Mouse (Mus musculus): ENCODE results near the gene Saal1. TPM values are rescaled to one million over a fixed set of nuclear protein-coding genes. Genes with fewer than 3 reads are reported as not detected.
"Not testable (repeated sequence)": the region's sequence is repeated elsewhere in the genome, so short reads cannot be mapped to it uniquely, and the experiment has no call there.

The Saal1 gene
- total RNA-seq (2014; fragmentation: Nextera tagmentation) (19.2 and 19.7 TPM in 2 replicates), total RNA-seq (2017) (20.5 and 23.1 TPM in 2 replicates)

DNA sequence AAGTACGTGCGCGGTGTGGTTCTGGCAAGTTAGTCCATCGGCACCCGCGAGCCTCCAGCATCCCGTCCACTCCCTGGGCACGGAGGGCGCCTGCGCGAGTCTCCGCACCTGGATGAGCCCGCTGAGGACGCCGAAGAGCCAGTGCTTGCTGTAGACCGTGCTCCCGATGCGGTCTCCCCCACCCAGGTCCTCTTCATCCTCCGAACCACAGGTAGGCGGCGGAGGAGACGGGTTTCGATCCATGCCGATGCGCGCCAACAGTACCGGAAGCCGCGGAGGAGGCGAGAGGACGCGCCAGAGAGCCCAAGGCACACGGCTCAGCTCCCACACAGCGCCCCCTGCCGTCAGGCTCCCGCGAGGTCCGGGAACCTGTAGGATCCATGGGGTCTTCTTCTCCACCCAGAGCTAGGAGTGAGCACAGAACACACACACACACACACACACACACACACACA, at the start of gene Saal1:
Saal1 (minus strand) TSS at position 291 of the 455 bp plus-strand sequence.
- ATAC-seq (replicated peaks; ENCODE audit: low FRiP score, low TSS enrichment, poor library complexity, severe bottlenecking): peak; percentile 98

DNA sequence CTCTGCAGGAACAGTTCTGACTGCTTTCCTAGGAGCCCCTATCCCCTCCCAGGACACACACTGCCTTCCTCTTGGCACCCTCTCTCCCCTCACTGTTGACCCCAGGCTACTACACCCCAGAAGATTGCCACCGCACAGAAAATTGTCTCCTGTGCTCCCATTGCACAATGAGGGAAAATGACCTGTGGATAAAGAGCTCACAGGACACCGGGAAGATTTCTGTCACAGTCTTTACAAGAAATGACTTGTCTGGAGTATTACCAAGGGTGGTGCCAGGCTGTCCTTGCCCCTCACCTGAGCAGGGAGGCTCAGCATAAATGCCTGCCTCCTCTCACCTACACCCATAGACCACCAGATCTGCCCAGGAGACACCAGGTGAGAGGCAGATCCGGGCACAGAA, 41.0 kb upstream of the Saal1 start, which contains the start of gene Saa2:
Saa2 (plus strand) TSS at position 301 of the 400 bp plus-strand sequence.
- ATAC-seq (replicated peaks; ENCODE audit: low FRiP score, low TSS enrichment, poor library complexity, severe bottlenecking): no peak

DNA sequence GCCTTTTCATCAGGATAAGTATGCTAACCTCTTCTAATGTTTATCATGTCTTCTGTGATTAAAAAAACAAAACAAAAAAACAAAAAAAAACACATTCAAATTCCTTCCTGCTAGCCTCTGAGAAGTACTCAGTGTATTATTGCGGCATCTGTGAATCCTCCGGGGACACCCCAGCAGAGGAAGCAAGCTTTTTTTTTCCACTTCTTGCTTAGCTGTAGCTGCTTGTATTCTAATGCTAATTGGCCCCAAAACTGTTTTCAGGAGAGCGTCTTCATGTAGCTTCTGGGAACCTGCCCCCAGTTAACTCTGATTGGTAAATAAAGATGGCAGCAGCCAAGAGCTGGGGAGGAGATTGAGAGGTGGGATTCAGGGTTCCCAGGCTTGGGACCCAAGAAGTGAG, 38.0 kb upstream of the Saal1 start:
- ATAC-seq (replicated peaks; ENCODE audit: low FRiP score, low TSS enrichment, poor library complexity, severe bottlenecking): no peak

DNA sequence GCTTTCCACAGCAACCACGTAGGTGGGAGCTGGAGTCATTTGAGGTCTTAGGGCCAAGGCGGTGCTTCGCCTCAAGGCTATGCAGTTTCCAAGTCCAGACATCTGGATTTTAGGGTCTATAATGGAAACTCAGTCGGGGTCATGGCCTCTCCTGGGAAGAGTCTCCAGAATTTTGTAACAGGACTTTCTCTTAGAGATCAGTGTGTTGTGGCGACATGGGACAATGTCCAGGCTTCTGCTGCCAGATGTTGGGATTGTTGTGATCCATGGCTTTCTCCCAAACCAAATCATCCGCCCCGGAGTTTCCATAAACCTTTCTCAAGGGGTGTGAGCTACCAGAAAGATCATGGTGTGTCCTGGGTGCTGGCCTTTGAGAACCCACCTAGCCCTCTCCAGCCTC, 35.9 kb upstream of the Saal1 start:
- no peak for ATAC-seq (replicated peaks; ENCODE audit: low FRiP score, low TSS enrichment, poor library complexity, severe bottlenecking)

DNA sequence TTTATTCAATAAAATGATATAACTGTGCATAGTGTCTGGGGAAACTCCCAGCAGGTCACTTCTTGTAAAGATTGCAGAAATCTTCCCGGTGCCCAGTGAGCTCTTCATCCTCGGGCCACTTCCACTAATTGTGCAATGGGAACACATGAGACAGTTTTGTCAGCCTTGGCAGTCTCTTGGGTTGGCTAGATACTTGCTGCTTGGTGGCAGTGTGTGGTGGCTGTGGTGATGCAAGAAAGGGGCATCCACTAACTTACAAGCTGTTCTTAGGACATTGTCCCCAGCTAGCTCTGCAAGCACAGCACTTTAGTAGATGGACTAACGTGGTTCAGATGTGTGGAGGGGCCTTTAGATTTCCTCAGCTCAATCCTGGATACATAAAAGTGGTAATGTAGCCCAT, 35.3 kb upstream of the Saal1 start:
- no peak for ATAC-seq (replicated peaks; ENCODE audit: low FRiP score, low TSS enrichment, poor library complexity, severe bottlenecking)

DNA sequence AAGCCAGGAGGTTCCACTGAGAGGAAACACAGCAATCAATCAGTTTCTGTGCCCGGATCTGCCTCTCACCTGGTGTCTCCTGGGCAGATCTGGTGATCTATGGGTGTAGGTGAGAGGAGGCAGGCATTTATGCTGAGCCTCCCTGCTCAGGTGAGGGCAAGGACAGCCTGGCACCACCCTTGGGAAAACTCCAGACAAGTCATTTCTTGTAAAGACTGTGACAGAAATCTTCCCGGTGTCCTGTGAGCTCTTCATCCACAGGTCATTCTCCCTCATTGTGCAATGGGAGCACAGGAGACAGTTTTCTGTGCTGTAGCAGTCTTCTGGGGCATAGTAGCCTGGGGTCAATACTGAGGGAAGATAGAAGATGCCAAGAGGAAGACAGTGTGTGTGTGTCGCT, 32.4 kb upstream of the Saal1 start, which contains the start of gene Saa1:
Saa1 (minus strand) TSS at position 101 of the 400 bp plus-strand sequence.
- ATAC-seq (replicated peaks; ENCODE audit: low FRiP score, low TSS enrichment, poor library complexity, severe bottlenecking): not testable (repeated sequence)

DNA sequence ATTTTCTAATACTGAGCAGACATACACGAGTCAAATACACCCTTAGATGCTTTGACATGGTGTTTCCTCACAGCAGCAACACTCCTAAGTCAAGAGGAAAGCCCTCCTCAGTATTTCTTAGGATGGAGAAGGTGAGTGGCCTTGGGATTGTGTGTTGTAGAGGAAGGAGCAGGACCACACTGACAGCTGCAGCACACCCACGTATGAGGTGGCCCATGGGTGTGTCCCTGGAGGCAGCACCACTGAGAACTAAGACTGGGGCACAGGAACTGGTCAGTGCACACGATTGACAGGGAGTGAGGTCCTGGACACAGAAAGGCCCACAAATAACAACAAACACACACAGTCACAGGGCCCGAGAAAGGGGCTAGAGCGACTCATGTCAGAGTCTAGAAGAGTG, 29.6 kb upstream of the Saal1 start:
- ATAC-seq (replicated peaks; ENCODE audit: low FRiP score, low TSS enrichment, poor library complexity, severe bottlenecking): not testable (repeated sequence)

DNA sequence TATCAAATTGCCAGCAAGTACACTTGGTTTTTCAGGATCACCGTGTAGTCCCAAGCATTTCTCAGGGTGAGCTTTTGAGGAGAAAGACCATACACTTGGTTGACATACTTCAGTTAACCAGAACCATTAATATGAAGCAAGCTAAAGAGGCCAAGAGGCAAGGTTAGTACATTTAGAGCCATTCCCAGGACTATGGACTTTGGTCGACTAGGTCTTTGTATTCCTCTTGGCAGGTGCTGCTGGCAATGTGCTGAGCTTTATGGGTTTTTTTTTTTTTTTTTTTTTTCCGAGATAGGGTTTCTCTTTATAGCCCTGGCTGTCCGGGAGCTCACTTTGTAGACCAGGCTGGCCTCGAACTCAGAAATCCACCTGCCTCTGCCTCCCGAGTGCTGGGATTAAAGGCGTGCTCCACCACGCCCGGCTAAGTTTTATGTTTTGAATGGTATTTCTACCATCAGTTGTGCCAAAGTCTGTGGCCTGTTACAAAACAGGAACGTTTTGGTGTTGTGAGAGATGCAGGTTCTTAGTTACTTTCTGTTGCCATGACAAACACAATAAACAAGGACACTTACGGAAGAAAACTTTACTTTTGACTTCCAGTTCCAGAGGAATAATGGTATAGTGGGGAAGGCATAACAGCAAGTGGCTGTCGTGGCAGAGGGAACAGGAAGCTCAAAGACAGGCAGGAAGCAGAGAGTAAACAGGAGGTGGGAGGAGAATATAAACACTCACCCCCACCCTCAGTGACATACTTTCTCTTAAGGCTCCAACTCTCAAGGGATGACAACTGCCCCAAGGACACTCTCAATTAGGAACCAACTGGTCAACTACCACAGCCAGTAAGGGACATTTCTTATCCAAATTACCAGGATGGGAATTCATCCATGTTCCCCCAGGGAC, 28.3 kb upstream of the Saal1 start:
- no peak for ATAC-seq (replicated peaks; ENCODE audit: low FRiP score, low TSS enrichment, poor library complexity, severe bottlenecking)

DNA sequence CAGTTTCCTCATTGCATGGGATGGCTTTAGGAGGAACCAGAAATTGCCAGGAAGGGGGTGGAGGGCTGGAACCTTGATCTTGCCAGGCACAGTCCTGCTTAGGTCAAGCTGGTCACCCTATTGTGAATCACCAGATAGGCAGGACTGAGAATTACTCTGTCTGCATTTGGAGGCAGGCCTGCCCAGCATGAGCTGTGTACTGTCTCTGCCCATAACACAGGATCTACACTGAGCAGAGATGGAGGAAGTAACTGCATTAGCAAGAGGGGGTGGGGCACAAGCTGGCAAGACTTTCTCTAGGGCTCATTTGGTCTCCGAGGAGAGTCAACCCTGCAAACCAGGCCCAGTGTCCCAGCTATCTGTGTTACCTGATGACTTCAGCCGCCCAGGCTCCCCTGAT, 24.5 kb upstream of the Saal1 start:
- ATAC-seq (replicated peaks; ENCODE audit: low FRiP score, low TSS enrichment, poor library complexity, severe bottlenecking): no peak

DNA sequence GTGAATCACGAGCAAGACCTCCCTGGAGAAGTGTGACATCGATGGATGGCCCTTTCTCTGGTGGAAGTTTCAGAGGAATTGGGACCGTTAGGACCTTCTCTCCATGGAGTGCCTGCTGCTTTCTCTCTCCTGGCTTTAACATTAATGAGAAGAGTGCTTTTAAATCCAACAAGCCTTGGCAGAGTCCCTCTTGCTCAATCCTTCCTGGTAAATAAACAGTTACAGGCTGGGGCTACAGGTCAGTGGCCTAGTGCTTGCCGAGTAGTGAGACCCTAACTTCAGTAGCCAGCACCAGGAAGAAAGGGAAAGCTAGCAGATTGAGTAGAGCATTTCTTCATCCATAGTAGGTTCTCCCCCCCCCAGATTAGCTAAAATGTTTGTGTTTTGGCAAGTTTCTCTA, 22.0 kb upstream of the Saal1 start, which contains the start of gene Saa4:
Saa4 (minus strand) TSS at position 146 of the 400 bp plus-strand sequence.
- no peak for ATAC-seq (replicated peaks; ENCODE audit: low FRiP score, low TSS enrichment, poor library complexity, severe bottlenecking)

DNA sequence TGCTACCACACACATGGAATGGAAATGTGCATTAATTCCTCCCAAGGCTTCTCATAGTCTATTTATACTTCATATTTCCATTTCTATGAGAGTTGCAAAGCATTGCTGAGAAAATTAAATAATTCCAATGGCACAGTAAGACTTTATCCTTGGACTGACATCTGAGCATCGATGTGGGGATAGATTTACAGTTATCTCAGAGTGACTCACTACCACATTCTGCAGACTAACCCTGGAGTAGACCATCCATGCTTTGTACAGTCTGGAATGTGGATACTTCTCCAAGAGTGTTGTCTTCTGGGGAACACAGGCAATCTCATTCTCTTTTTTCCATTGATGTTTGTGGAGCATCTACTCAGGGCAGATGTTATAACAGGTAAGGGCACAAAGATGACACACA, 17.1 kb upstream of the Saal1 start:
- no peak for ATAC-seq (replicated peaks; ENCODE audit: low FRiP score, low TSS enrichment, poor library complexity, severe bottlenecking)

DNA sequence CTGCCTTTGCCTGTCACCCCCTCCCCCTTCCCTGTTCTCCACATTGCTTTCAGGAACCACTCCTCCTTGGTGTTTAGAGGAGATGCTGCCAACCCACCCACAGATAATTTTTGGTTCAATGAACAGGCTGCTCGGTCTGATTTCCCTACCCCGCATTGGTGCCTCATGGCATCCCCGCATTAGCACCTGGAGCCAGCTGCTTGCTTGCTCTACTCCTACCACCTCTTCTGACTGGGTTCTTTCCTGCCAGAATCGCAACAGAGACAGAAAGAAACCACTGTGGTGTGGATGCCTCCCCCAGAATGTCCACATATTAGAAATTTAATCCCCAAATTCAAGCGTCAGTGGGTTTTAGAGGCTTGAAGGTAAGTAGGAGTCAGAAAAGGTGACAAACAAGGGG, 13.9 kb upstream of the Saal1 start:
- ATAC-seq (replicated peaks; ENCODE audit: low FRiP score, low TSS enrichment, poor library complexity, severe bottlenecking): no peak

DNA sequence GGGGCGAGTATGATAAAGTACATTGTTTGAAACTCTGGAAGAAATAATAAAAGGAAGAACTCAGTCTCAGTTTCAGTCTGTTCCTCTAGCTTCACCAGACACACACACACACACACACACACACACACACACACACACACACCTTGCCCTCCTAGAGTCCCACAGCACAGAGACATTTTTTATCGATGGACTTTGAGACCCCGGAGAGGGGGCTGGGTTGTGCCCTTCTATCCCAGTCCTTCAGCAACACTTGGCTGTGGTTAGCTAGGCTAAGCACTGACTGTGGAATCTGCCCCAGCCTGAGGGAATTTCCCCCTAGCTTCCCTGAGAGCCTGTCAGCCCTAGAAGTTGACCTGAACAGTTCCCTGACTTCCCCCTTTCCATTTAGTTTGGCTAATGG, 13.4 kb upstream of the Saal1 start:
- no peak for ATAC-seq (replicated peaks; ENCODE audit: low FRiP score, low TSS enrichment, poor library complexity, severe bottlenecking)

DNA sequence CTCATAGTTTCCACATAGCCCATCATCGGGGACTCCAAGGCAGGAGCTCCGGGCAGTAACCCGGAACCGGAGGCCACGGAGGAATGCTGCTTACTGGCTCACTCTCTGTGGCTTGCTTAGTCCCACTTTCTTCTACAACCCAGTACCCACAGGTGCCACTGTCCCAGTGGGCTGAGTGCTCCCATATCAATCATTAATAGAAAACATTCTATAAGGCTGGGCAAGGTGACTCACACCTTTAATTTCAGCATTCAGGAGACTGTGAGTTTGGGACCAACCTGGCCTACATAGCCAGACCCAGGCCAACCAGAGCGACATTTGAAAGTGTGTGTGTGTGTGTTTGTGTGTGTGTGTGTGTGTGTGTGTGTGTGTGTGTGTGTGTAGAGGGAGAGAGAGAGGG, 12.9 kb upstream of the Saal1 start:
- ATAC-seq (replicated peaks; ENCODE audit: low FRiP score, low TSS enrichment, poor library complexity, severe bottlenecking): no peak

DNA sequence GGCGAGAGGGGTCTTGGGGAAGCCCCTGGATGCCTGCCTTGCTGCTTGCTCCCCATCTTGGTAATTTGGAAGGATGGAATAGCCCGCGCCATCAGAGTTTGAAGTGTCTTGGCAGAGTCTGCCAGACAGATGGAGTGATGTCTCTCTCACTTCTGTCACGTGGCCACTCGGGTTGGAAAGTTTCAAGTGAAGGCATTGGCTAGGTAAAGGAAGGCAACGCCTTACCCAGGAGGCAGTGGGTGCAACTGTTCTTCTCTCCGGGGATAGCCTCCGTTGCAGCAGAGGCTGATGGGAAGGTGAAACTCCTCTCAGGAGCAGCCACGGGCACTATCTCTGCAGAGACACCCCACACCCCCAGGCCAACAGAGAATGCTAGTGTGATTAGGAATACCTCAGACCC, 10.0 kb upstream of the Saal1 start:
- ATAC-seq (replicated peaks; ENCODE audit: low FRiP score, low TSS enrichment, poor library complexity, severe bottlenecking): no peak

DNA sequence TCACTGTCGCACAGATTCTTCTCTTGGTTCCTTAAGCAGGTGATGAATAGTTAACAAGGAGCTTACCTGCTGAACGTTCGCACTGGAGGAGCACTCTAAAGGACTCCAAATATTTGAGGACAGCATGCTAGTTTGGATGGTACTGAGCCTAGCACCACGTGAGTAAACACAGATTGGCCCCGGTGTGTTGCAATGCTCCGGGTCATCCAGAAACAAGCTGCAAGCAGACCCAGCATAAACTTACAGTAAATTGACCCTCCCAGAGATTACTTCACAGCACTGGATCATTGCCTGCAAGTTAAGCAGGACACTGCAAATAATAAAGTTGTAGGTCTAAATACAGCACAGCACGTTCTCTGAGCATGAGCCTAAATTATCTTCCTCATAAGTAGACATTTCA, 9.0 kb upstream of the Saal1 start:
- ATAC-seq (replicated peaks; ENCODE audit: low FRiP score, low TSS enrichment, poor library complexity, severe bottlenecking): no peak

DNA sequence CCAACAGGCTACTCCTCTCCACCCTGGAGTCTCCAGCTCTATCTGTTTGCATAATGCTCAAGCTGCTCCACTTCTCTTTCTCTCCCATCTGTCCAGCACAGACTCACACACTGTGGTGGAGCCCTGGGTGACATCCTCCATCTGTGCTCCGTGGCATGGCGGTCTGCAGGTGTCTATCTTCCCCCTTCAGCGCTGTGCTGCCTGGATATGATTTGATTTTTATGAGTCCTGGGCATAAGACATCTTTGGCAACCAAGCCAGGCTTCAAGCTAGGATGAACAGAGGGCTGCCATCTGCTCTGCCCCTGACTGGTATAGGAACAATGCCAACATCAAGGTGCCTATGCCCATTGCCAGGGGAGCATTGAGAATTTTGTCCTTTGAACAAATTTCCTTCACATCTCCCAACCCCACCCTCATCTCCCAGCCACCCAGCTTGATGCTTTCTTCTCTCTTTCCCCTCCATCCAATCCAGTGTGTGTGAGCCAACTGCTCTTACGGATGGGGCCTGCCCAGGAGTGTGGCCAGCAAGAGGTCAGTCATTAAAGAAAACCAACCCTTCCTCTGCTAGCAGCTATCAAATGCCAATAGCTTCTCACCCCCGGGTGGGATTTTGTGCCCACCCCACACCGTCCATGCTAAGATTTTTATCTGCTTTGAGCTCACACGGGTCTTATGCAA, 8.3 kb upstream of the Saal1 start:
- no peak for ATAC-seq (replicated peaks; ENCODE audit: low FRiP score, low TSS enrichment, poor library complexity, severe bottlenecking)

DNA sequence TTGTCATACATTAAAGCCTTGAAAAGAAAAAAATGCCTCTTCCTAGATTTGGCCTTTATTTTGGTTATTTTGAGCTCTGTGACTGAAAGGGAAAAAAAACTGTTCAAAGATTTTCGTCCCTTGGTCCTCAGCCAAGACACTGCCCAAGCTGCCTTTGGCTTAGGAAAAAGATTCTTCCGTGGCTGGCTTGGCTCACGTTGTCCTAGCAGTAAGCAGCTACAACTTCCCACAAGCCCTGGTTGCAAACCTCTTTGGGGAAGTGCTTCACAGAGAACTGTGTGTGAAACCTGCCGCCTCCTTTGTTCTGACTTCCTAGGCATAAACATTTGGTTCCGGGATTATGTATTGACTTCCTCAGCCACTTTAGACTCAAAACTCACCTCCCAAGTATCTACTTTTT, 6.4 kb upstream of the Saal1 start:
- ATAC-seq (replicated peaks; ENCODE audit: low FRiP score, low TSS enrichment, poor library complexity, severe bottlenecking): no peak

DNA sequence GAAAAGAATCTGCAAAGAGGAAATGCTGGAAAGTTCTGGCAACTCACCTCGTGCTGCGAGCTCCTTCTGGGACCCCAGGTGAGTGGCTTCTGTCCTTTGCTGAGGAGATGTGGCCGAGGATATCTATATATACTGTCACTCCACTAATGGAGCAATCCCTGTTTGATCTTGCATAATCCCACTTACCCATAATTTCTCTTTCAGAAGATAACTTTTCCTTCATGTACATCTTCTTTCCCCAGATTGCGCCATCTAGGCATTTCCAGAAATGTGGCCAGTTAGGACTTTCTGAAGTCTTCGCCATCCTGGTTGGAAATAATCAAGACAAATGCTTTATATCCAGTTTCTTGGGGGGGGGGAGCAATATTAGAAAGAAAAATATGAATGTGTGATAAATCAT, 5.1 kb upstream of the Saal1 start, which contains the start of gene Saa3:
Saa3 (minus strand) TSS at position 101 of the 400 bp plus-strand sequence.
- no peak for ATAC-seq (replicated peaks; ENCODE audit: low FRiP score, low TSS enrichment, poor library complexity, severe bottlenecking)

DNA sequence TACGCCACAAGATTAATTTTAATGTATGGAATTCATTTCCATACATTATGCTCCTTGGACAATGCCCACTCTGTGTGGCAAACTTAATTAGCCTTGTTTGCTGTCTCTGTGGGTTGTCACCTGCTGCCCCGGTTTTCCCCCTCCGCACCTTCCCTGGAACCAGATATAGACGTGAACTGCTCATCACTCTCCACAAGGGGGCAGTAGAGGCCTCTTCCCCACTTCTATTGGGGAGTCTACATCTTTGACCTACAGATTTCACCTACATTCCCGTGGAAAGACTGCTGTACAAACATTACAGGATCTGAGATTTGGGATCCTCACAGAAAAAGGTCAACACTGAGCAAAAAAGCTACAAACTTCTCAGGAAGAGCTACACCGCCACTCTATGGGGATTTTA, 4.0 kb upstream of the Saal1 start:
- ATAC-seq (replicated peaks; ENCODE audit: low FRiP score, low TSS enrichment, poor library complexity, severe bottlenecking): peak; percentile 45; the same call in 1 of the 2 replicates

All from megakaryocyte-erythroid progenitor cell, adult 5-6 weeks (primary cell).